Mouse (Mus musculus) hindbrain, embryonic 11.5 days (tissue): ENCODE measurements around the gene Gm10719. TPM values are rescaled to one million over a fixed set of nuclear protein-coding genes. Genes with fewer than 3 reads are reported as not detected.
"Not testable (repeated sequence)": the region's sequence is repeated elsewhere in the genome, so short reads cannot be mapped to it uniquely, and the experiment has no call there.

Source experiments
- ATAC-seq: fragments of 200-750 bp; cut with Nextera tagmentation; 2 replicates; pipeline ENCODE4 v1.8.0; 2017; ENCODE audit warnings: mild to moderate bottlenecking, moderate TSS enrichment, moderate library complexity; ENCODE audit not compliant: low FRiP score
- DNase-seq: peaks from one replicate; pipeline ENCODE4 v3.0.0-alpha.2; 2015; ENCODE audit warnings: low spot score
- H3K27ac ChIP-seq: fragments of 300-500 bp; sonication (generic); 2 replicates; pipeline ENCODE4 v1.5.1; 2014; ENCODE audit warnings: mild to moderate bottlenecking, low read depth, low read length
- H3K27me3 ChIP-seq: fragments of 300-500 bp; sonication (generic); 2 replicates; pipeline ENCODE4 v1.6.1; 2014; ENCODE audit warnings: mild to moderate bottlenecking, low read length, moderate library complexity, mixed read lengths; ENCODE audit not compliant: control insufficient read depth, insufficient read depth
- H3K36me3 ChIP-seq: fragments of 300-500 bp; sonication (generic); 2 replicates; pipeline ENCODE4 v1.6.1; 2014; ENCODE audit warnings: mild to moderate bottlenecking, low read length, moderate library complexity, mixed read lengths; ENCODE audit not compliant: control insufficient read depth, insufficient read depth
- H3K4me1 ChIP-seq: fragments of 300-500 bp; sonication (generic); replicated peaks from 2 replicates; pipeline ENCODE4 v1.6.1; 2014; ENCODE audit warnings: low read length, mixed read lengths; ENCODE audit not compliant: control insufficient read depth, insufficient read depth
- H3K4me2 ChIP-seq: fragments of 300-500 bp; sonication (generic); replicated peaks from 2 replicates; pipeline ENCODE4 v1.6.1; 2014; ENCODE audit warnings: mild to moderate bottlenecking, low read depth, low read length
- H3K4me3 ChIP-seq: fragments of 300-500 bp; sonication (generic); 2 replicates; pipeline ENCODE4 v1.5.1; 2014; ENCODE audit warnings: low read depth, low read length
- H3K9ac ChIP-seq: fragments of 300-500 bp; sonication (generic); 2 replicates; pipeline ENCODE4 v1.6.1; 2014; ENCODE audit warnings: low read depth, low read length
- H3K9me3 ChIP-seq: fragments of 300-500 bp; sonication (generic); 2 replicates; pipeline ENCODE4 v1.6.1; 2016; ENCODE audit warnings: low read length; ENCODE audit not compliant: control insufficient read depth
- WGBS: fragments of 180-500 bp; shearing (Covaris S2); extraction: QIAGEN DNeasy Blood & Tissue Kit; methylation state at CpG from one replicate; pipeline ENCODE4 v1.1.7; 2014; 5-methylcytosine and 5-hydroxymethylcytosine counted together
- polyA plus RNA-seq: library from polyadenylated mRNA; unstranded; fragments of >200 nt; fragmentation: Nextera tagmentation; extraction: Ambion mirVana; gene quantifications from 2 replicates; pipeline ENCODE4 v1.2.1, GENCODE M21; 2014

The Gm10719 gene
- polyA plus RNA-seq, 1 experiment from 2014 or later, result not detected

GRCm38 (mm10) chr9:3012054-3012621 lies 5.1 kb upstream of the Gm10719 start:
- not testable (repeated sequence) for H3K27ac ChIP-seq, DNase-seq, H3K4me2 ChIP-seq, H3K36me3 ChIP-seq, H3K27me3 ChIP-seq, H3K4me3 ChIP-seq, ATAC-seq, H3K9ac ChIP-seq, H3K9me3 ChIP-seq, H3K4me1 ChIP-seq
- 86% methylated on average over 2 of the region's 7 CpGs for WGBS

GRCm38 (mm10) chr9:3012733-3013279 lies 4.4 kb upstream of the Gm10719 start, which contains the start of gene Gm10721:
Gm10721 (plus strand) TSS chr9:3013140.
- not testable (repeated sequence) for H3K4me3 ChIP-seq, H3K4me1 ChIP-seq, H3K9ac ChIP-seq, H3K27me3 ChIP-seq, DNase-seq, H3K9me3 ChIP-seq, H3K27ac ChIP-seq, H3K36me3 ChIP-seq, H3K4me2 ChIP-seq
- no CpG with 5 or more reads among the region's 11 CpGs for WGBS
- ATAC-seq, result peak; percentile 58

GRCm38 (mm10) chr9:3015354-3015753 lies 1.9 kb upstream of the Gm10719 start, which contains the start of gene Gm10720:
Gm10720 (plus strand) TSS chr9:3015654.
- 63% methylated on average over 4 of the region's 9 CpGs for WGBS
- not testable (repeated sequence) for DNase-seq, ATAC-seq, H3K9me3 ChIP-seq, H3K27me3 ChIP-seq, H3K27ac ChIP-seq, H3K4me3 ChIP-seq, H3K9ac ChIP-seq, H3K36me3 ChIP-seq, H3K4me1 ChIP-seq, H3K4me2 ChIP-seq

- not testable (repeated sequence) for H3K9ac ChIP-seq, H3K9me3 ChIP-seq, H3K36me3 ChIP-seq, H3K4me2 ChIP-seq, H3K27me3 ChIP-seq, H3K4me3 ChIP-seq, H3K27ac ChIP-seq, DNase-seq, ATAC-seq, H3K4me1 ChIP-seq
- whole genome bisulfite sequencing, result 69% methylated on average over 4 of the region's 6 CpGs
These were observed 1.3 kb upstream of the Gm10719 start for GRCm38 (mm10) chr9:3015896-3016295.

GRCm38 (mm10) chr9:3018944-3019343 lies 1.7 kb downstream of the Gm10719 start:
- H3K9me3 ChIP-seq, H3K27ac ChIP-seq, DNase-seq, H3K27me3 ChIP-seq, H3K4me3 ChIP-seq, H3K36me3 ChIP-seq, H3K9ac ChIP-seq, H3K4me1 ChIP-seq, ATAC-seq, H3K4me2 ChIP-seq: not testable (repeated sequence)
- 66% methylated on average over 9 of the region's 9 CpGs for WGBS

GRCm38 (mm10) chr9:3019835-3020727 lies 2.9 kb downstream of the Gm10719 start:
- DNase-seq, H3K4me1 ChIP-seq, H3K4me3 ChIP-seq, H3K9ac ChIP-seq, H3K27ac ChIP-seq, H3K27me3 ChIP-seq, H3K36me3 ChIP-seq, H3K4me2 ChIP-seq, H3K9me3 ChIP-seq: not testable (repeated sequence)
- WGBS, result 75% methylated on average over 11 of the region's 19 CpGs
- peak; percentile 76 for ATAC-seq

GRCm38 (mm10) chr9:3022316-3023008 lies 5.3 kb downstream of the Gm10719 start:
- peak; percentile 33 for DNase-seq
- WGBS, result 74% methylated on average over 9 of the region's 13 CpGs
- ATAC-seq, result not testable (repeated sequence)

GRCm38 (mm10) chr9:3023312-3023984 lies 6.2 kb downstream of the Gm10719 start, which contains the start of gene Gm10718:
Gm10718 (plus strand) TSS chr9:3023547.
- not testable (repeated sequence) for DNase-seq, H3K9me3 ChIP-seq, ATAC-seq, H3K9ac ChIP-seq, H3K36me3 ChIP-seq, H3K4me2 ChIP-seq, H3K4me1 ChIP-seq, H3K27me3 ChIP-seq, H3K27ac ChIP-seq, H3K4me3 ChIP-seq
- 74% methylated on average over 9 of the region's 13 CpGs for WGBS

More at GRCm38 (mm10) chr9:3022316-3023008, 5.3 kb downstream of the Gm10719 start:
- not testable (repeated sequence) for H3K4me1 ChIP-seq, H3K36me3 ChIP-seq, H3K9me3 ChIP-seq, H3K27me3 ChIP-seq, H3K4me3 ChIP-seq, H3K27ac ChIP-seq, H3K4me2 ChIP-seq, H3K9ac ChIP-seq
